Mouse (Mus musculus): Measurements from ENCODE around the gene Cep164. TPM values are rescaled to one million over a fixed set of nuclear protein-coding genes. Genes with fewer than 3 reads are reported as not detected.

Cep164 gene
- polyA plus RNA-seq (2014; fragmentation: Nextera tagmentation; extraction: Ambion mirVana) = 24.4 and 34.6 TPM in 2 replicates

GRCm38 (mm10) chr9:45828291-45828963 is at the start of gene Cep164:
Cep164 (minus strand) TSS chr9:45828691.
- H3K27me3 ChIP-seq (ENCODE audit: control insufficient read depth, insufficient read depth, low read length) = no peaks in the 10 kb centered on the region
- H3K4me3 ChIP-seq (ENCODE audit: low read depth, low read length) = peak within 1 kb of the TSS; percentile 76
- H3K27ac ChIP-seq (ENCODE audit: low read length) = peak within 1 kb of the TSS; percentile 91
- no peaks in the 10 kb centered on the region; the same call in 1 of the 2 replicates for H3K9me3 ChIP-seq (ENCODE audit: control insufficient read depth, low read depth, low read length)
- ATAC-seq (ENCODE audit: insufficient number of reproducible peaks, insufficient read depth, low FRiP score, low read depth) = peak; percentile 92
- peaks cover 5% of the 10 kb centered on the region; the same call in 1 of the 2 replicates for H3K4me1 ChIP-seq (ENCODE audit: control insufficient read depth, insufficient read depth, low read length)
- no peaks in the 10 kb centered on the region for H3K36me3 ChIP-seq (ENCODE audit: control insufficient read depth, insufficient read depth, low read length)
- H3K9ac ChIP-seq (replicated peaks; ENCODE audit: low read depth, low read length) = peak within 1 kb of the TSS; percentile 52; the same call in 1 of the 2 replicates
- WGBS = 0% methylated on average over 31 of the region's 31 CpGs
- H3K4me2 ChIP-seq (replicated peaks; ENCODE audit: low read depth, low read length) = peak within 1 kb of the TSS; percentile 76

DNA sequence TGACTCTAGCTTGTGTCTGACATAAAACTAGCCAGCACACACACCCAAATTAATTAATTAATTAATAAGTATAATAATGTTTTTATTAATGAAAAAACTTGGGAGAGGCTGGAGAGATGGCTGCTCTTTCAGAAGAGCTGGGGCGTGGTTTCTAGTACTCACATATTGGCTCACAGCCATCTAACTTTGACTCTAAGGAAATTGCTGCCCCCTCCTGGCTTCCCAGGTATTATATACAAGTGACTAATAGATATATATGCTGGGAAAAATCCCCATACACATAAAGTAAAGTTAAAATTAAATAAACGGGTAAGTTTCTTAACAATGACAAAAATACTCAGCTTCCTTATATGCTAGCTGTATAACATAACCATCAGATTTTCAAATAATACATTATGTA is 49.4 kb upstream of the Cep164 start:
- Histone ChIP-seq H3K4me1 (ENCODE audit: control insufficient read depth, insufficient read depth, low read length) (no peaks in the 10 kb centered on the region), H3K9ac (replicated peaks; ENCODE audit: low read depth, low read length) (no peak overlapping the region), H3K4me3 (ENCODE audit: low read depth, low read length) (no peak overlapping the region), H3K36me3 (ENCODE audit: control insufficient read depth, insufficient read depth, low read length) (peaks cover 33% of the 10 kb centered on the region; the same call in 1 of the 2 replicates), H3K27ac (ENCODE audit: low read length) (no peak overlapping the region), H3K27me3 (ENCODE audit: control insufficient read depth, insufficient read depth, low read length) (no peaks in the 10 kb centered on the region), H3K9me3 (ENCODE audit: control insufficient read depth, low read depth, low read length) (no peaks in the 10 kb centered on the region), H3K4me2 (replicated peaks; ENCODE audit: low read depth, low read length) (no peak overlapping the region)
- no peak for ATAC-seq (ENCODE audit: insufficient number of reproducible peaks, insufficient read depth, low FRiP score, low read depth)
- WGBS = 75% methylated on average over 2 of the region's 2 CpGs

- peaks cover 55% of the 10 kb centered on the region for H3K36me3 ChIP-seq (ENCODE audit: control insufficient read depth, insufficient read depth, low read length)
- H3K4me2 ChIP-seq (replicated peaks; ENCODE audit: low read depth, low read length) = no peak overlapping the region
- H3K4me3 ChIP-seq (ENCODE audit: low read depth, low read length) = no peak overlapping the region
- H3K9me3 ChIP-seq (ENCODE audit: control insufficient read depth, low read depth, low read length) = no peaks in the 10 kb centered on the region
- 79% methylated on average over 3 of the region's 3 CpGs for whole genome bisulfite sequencing
- no peaks in the 10 kb centered on the region for H3K4me1 ChIP-seq (ENCODE audit: control insufficient read depth, insufficient read depth, low read length)
- H3K9ac ChIP-seq (replicated peaks; ENCODE audit: low read depth, low read length) = no peak overlapping the region
- H3K27ac ChIP-seq (ENCODE audit: low read length) = no peak overlapping the region
- H3K27me3 ChIP-seq (ENCODE audit: control insufficient read depth, insufficient read depth, low read length) = no peaks in the 10 kb centered on the region
- no peak for ATAC-seq (ENCODE audit: insufficient number of reproducible peaks, insufficient read depth, low FRiP score, low read depth)
Measured at GRCm38 (mm10) chr9:45870265-45870664, 41.8 kb upstream of the Cep164 start.

DNA sequence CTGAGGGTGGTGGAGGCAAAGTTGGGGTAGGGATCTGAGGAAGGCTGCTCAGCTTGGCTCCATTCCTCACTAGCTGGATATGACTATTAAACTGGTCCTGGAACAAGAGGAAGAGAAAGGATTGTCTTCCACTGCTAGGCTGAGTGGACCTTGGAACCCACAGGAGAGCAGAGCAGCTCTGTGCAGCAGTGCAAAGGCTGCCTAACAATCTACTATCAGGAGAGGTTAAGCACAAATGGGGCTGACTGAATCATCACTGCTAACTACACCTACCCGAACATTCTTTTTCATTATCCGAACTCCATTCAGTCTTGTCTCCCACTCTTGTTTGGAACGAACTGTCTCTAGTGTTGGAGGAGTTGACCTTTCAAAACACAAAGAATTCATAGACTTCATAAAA is 40.7 kb upstream of the Cep164 start:
- H3K36me3 ChIP-seq (ENCODE audit: control insufficient read depth, insufficient read depth, low read length) = peaks cover 65% of the 10 kb centered on the region
- H3K9ac ChIP-seq (replicated peaks; ENCODE audit: low read depth, low read length) = no peak overlapping the region
- H3K4me3 ChIP-seq (ENCODE audit: low read depth, low read length) = no peak overlapping the region
- H3K4me1 ChIP-seq (ENCODE audit: control insufficient read depth, insufficient read depth, low read length) = no peaks in the 10 kb centered on the region
- ATAC-seq (ENCODE audit: insufficient number of reproducible peaks, insufficient read depth, low FRiP score, low read depth) = no peak
- WGBS = 90% methylated on average over 3 of the region's 3 CpGs
- H3K4me2 ChIP-seq (replicated peaks; ENCODE audit: low read depth, low read length) = no peak overlapping the region
- no peak overlapping the region for H3K27ac ChIP-seq (ENCODE audit: low read length)
- no peaks in the 10 kb centered on the region for H3K27me3 ChIP-seq (ENCODE audit: control insufficient read depth, insufficient read depth, low read length)
- no peaks in the 10 kb centered on the region for H3K9me3 ChIP-seq (ENCODE audit: control insufficient read depth, low read depth, low read length)

- Histone ChIP-seq H3K9ac (replicated peaks; ENCODE audit: low read depth, low read length) (no peak overlapping the region), H3K9me3 (ENCODE audit: control insufficient read depth, low read depth, low read length) (no peaks in the 10 kb centered on the region), H3K27me3 (ENCODE audit: control insufficient read depth, insufficient read depth, low read length) (no peaks in the 10 kb centered on the region), H3K4me3 (ENCODE audit: low read depth, low read length) (no peak overlapping the region), H3K36me3 (ENCODE audit: control insufficient read depth, insufficient read depth, low read length) (peaks cover 74% of the 10 kb centered on the region), H3K4me2 (replicated peaks; ENCODE audit: low read depth, low read length) (no peak overlapping the region), H3K4me1 (ENCODE audit: control insufficient read depth, insufficient read depth, low read length) (no peaks in the 10 kb centered on the region), H3K27ac (ENCODE audit: low read length) (no peak overlapping the region)
- WGBS = 83% methylated on average over 7 of the region's 7 CpGs
- no peak for ATAC-seq (ENCODE audit: insufficient number of reproducible peaks, insufficient read depth, low FRiP score, low read depth)
Measured at GRCm38 (mm10) chr9:45861813-45862212, 33.3 kb upstream of the Cep164 start.

DNA sequence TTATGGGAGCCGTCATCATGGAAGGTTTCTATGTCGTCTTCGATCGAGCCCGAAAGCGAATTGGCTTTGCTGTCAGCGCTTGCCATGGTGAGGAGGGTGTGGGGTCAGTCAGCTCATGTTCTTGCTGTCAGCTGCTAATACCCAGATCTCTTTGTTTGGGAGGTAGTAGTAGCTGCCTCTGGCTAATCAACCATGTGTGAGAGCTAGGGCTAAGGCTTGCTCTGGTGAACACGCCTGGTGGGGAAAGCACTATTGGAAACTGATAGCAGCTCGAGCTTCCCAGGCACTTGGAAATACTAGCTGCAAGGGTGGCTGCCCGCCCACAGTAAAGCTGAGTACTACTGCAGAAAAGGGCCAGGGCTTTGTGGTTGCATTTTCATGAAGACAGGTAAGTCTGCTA is 30.9 kb upstream of the Cep164 start:
- Histone ChIP-seq H3K27me3 (ENCODE audit: control insufficient read depth, insufficient read depth, low read length) (no peaks in the 10 kb centered on the region), H3K4me3 (ENCODE audit: low read depth, low read length) (no peak overlapping the region), H3K27ac (ENCODE audit: low read length) (no peak overlapping the region), H3K4me1 (ENCODE audit: control insufficient read depth, insufficient read depth, low read length) (no peaks in the 10 kb centered on the region), H3K36me3 (ENCODE audit: control insufficient read depth, insufficient read depth, low read length) (peaks cover 55% of the 10 kb centered on the region), H3K9me3 (ENCODE audit: control insufficient read depth, low read depth, low read length) (no peaks in the 10 kb centered on the region), H3K9ac (replicated peaks; ENCODE audit: low read depth, low read length) (no peak overlapping the region), H3K4me2 (replicated peaks; ENCODE audit: low read depth, low read length) (no peak overlapping the region)
- WGBS = 95% methylated on average over 10 of the region's 10 CpGs
- ATAC-seq (ENCODE audit: insufficient number of reproducible peaks, insufficient read depth, low FRiP score, low read depth) = no peak

GRCm38 (mm10) chr9:45854136-45854535 is 25.6 kb upstream of the Cep164 start:
- Histone ChIP-seq H3K4me1 (ENCODE audit: control insufficient read depth, insufficient read depth, low read length) (peaks cover 16% of the 10 kb centered on the region; the same call in 1 of the 2 replicates), H3K9ac (replicated peaks; ENCODE audit: low read depth, low read length) (no peak overlapping the region), H3K4me3 (ENCODE audit: low read depth, low read length) (no peak overlapping the region), H3K27ac (ENCODE audit: low read length) (no peak overlapping the region), H3K9me3 (ENCODE audit: control insufficient read depth, low read depth, low read length) (no peaks in the 10 kb centered on the region), H3K27me3 (ENCODE audit: control insufficient read depth, insufficient read depth, low read length) (no peaks in the 10 kb centered on the region), H3K36me3 (ENCODE audit: control insufficient read depth, insufficient read depth, low read length) (peaks cover 28% of the 10 kb centered on the region), H3K4me2 (replicated peaks; ENCODE audit: low read depth, low read length) (no peak overlapping the region)
- ATAC-seq (ENCODE audit: insufficient number of reproducible peaks, insufficient read depth, low FRiP score, low read depth) = no peak
- 90% methylated on average over 1 of the region's 1 CpGs for WGBS

DNA sequence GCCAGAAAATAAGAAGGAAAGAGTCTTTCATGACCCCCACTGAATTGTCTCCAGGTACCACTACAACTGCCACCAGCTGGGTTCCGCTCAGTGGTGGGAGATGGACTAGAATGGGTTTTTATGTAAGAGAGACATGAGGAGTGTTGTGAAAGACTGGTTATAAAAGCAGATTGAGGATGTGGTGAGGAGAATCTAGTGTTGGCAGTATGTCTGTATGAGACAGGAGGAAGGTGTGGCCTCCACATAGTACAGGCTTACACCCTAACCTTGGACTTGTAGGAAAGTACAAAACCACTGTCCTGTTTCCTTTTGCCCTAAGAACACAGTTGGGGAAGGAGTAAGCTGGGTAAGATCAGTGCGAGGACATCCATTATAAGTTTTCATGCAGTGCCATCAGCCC is 25.2 kb upstream of the Cep164 start:
- no peak for ATAC-seq (ENCODE audit: insufficient number of reproducible peaks, insufficient read depth, low FRiP score, low read depth)
- no peaks in the 10 kb centered on the region for H3K9me3 ChIP-seq (ENCODE audit: control insufficient read depth, low read depth, low read length)
- WGBS = 99% methylated on average over 2 of the region's 2 CpGs
- no peak overlapping the region for H3K4me2 ChIP-seq (replicated peaks; ENCODE audit: low read depth, low read length)
- no peaks in the 10 kb centered on the region for H3K27me3 ChIP-seq (ENCODE audit: control insufficient read depth, insufficient read depth, low read length)
- no peak overlapping the region for H3K27ac ChIP-seq (ENCODE audit: low read length)
- H3K4me3 ChIP-seq (ENCODE audit: low read depth, low read length) = no peak overlapping the region
- H3K9ac ChIP-seq (replicated peaks; ENCODE audit: low read depth, low read length) = no peak overlapping the region
- H3K36me3 ChIP-seq (ENCODE audit: control insufficient read depth, insufficient read depth, low read length) = peaks cover 23% of the 10 kb centered on the region
- peaks cover 18% of the 10 kb centered on the region; the same call in 1 of the 2 replicates for H3K4me1 ChIP-seq (ENCODE audit: control insufficient read depth, insufficient read depth, low read length)

DNA sequence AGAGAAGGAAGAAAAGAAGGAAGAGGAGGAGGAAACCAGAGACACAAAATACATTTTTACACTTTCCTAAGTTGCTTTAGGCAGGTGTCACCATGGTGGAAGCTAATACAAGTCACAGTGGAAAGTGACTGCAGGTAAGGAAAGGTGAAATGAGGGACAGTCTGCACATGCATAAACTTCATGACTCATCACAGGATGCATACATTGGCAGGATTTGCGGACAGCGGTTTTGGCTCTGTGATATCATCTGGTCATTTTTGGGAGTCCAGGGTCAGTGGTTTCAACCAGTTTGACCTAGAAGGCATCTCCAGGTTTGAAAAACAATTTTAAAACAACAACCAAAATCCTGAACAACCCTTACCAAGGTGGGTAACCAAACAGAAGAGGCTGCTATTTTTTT is 23.3 kb upstream of the Cep164 start:
- ATAC-seq (ENCODE audit: insufficient number of reproducible peaks, insufficient read depth, low FRiP score, low read depth) = no peak
- Histone ChIP-seq H3K36me3 (ENCODE audit: control insufficient read depth, insufficient read depth, low read length) (peaks cover 4% of the 10 kb centered on the region; the same call in 1 of the 2 replicates), H3K27me3 (ENCODE audit: control insufficient read depth, insufficient read depth, low read length) (no peaks in the 10 kb centered on the region), H3K4me3 (ENCODE audit: low read depth, low read length) (no peak overlapping the region), H3K9ac (replicated peaks; ENCODE audit: low read depth, low read length) (no peak overlapping the region), H3K4me1 (ENCODE audit: control insufficient read depth, insufficient read depth, low read length) (peaks cover 22% of the 10 kb centered on the region; the same call in 1 of the 2 replicates), H3K9me3 (ENCODE audit: control insufficient read depth, low read depth, low read length) (no peaks in the 10 kb centered on the region), H3K27ac (ENCODE audit: low read length) (no peak overlapping the region), H3K4me2 (replicated peaks; ENCODE audit: low read depth, low read length) (no peak overlapping the region)
- WGBS = 92% methylated on average over 2 of the region's 2 CpGs
